Mouse (Mus musculus) 3T3-L1 (cell line): ENCODE data around the gene Kpna6.
"Not testable (repeated sequence)": the region's sequence is repeated elsewhere in the genome, so short reads cannot be mapped to it uniquely, and the experiment has no call there.

Source experiments
- DNase-seq: peaks from one replicate; pipeline ENCODE4 v3.0.0-alpha.2; 2015; ENCODE audit warnings: low read depth, low spot score

Kpna6 gene

GRCm38 (mm10) chr4:129672083-129672877, at the start of gene Kpna6:
Gene Kpna6 (minus strand): TSS chr4:129672767.
- peak; percentile 90 for DNase-seq

GRCm38 (mm10) chr4:129716310-129716709, 43.7 kb upstream of the Kpna6 start:
- DNase-seq = no peak

DNA sequence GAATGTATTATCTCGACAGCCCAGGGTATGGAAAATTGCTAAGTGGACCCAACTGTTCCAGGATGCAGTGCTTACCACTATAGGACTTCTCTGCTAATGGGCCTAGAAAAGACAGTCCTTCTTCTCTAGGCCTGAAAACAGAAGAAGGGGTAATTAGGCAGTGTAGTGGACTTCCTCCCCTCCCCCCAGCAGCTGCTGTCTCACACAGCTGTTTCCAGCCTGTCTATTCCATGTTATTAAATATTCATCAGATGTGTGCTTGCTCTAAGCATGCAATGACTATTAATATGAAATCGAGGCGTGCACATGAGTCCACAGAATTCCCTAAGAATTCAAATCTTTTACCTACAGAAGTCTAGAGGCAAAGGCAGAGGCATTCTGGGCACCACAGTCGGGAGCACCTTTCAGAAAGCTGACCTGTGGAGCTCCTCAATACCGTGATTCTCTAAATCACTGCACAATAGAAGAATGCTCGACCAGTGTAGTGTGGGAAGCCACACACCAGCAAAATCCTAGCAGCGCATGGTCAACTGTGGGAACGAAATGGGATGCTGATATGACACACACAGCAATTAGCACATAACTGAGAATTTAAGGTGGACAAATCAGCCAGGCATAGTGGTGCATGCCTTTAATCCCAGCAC, 37.0 kb upstream of the Kpna6 start:
- no peak for DNase-seq

DNA sequence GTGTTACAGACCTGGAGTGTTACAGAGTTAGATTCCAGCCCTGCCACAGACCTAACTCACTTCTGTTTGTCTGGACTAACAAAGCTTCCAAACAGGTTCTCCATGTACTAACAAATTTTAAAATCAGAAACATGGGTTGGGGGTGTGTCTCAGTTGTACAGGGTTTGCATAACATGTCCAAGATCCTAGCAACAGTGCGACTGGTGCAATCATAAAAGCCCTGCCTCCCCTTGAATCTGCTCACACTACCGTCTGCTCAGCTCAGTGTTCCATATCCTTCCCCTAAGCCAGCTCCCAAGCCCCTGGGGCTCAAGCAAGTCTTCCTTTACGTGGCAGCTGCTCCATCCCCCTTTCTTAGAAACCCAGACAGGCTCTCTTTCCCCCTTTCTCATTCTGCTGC, 34.2 kb upstream of the Kpna6 start:
- no peak for DNase-seq

GRCm38 (mm10) chr4:129702454-129702853, 29.9 kb upstream of the Kpna6 start:
- peak; percentile 71 for DNase-seq

GRCm38 (mm10) chr4:129701503-129702377, 29.2 kb upstream of the Kpna6 start:
- DNase-seq = peak; percentile 92

GRCm38 (mm10) chr4:129700661-129701060, 28.1 kb upstream of the Kpna6 start:
- DNase-seq = not testable (repeated sequence)

- DNase-seq = no peak
Measured at GRCm38 (mm10) chr4:129700216-129700615, 27.6 kb upstream of the Kpna6 start.

GRCm38 (mm10) chr4:129697191-129697590, 24.6 kb upstream of the Kpna6 start:
- DNase-seq = no peak

DNA sequence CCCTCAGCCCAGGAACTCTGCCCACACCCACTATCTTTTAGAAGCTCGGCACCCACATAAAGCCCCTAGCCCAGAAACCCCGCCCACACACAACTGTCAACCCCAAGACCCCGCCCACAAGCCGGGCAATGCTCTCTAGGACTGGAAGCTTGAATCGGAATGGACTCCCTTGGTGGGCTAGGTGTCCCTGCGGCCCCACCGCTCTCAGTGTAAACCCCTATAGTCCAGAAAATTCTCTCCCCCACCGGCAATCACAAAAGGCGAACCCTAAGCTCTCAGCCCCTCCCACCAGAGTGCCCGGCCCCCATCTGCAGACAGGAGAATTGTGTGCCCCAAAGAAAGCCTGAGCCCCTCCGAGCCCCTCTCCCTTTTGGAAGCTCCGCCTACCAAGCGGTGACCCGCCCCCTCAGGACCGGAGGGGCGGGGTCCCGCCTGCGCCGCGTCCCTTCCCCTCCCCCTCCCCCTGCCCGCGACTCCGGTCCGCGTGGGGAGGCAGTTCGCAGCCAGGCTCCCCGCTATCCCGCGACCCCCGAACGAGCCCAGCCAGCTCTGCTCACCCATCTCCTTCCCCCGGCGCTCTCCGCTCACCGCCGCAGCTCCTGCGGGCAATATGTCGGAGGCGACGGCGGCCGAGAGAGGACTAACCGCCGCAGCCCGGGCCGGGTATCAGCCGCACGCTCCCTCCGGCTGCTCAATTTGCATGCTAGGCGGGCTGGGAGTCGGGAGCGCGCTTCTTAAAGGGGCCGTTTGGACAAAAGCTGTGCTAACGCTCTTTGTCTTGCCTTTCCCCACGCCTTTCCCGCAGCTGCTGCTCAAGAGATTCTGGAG, 23.8 kb upstream of the Kpna6 start, which contains the start of gene Tmem39b:
Tmem39b (minus strand) TSS at position 681 of the 828 bp plus-strand sequence.
- DNase-seq = peak; percentile 84

DNA sequence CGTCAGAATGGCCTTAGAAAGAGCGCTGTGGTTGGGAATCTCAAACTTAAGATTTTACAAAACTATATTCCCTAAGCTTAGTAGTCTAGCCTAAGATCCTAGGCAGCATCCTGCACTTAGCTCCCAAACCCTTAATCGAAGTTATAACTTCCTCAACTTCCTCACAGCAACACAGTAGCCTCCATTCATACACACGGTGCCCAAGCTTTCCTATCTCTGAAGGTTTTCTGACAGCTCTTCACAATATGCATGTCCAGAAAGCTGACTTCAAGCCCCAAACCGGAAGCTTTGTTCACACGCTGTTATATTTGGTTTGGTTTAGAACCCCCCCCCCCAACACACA, 23.2 kb upstream of the Kpna6 start:
- DNase-seq = no peak

DNA sequence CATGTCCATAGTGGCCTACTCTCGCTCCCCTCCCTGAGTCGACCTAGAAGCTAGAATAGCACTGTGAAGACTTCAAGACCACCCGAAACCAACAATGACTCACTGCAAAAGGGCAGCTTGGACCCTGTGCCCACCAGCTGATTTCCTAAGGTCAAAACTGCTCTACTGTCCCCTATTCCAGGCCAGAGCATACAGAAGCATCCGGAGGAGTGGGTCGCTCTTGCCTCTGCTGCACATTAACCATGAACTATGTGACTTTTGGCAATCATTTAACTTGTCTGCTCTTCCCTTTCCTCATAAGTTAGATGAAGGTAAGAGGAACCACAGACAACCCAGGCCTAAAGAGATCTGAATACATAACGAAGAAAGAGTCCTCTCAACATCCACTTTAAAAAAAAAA, 12.0 kb upstream of the Kpna6 start:
- DNase-seq = no peak

DNA sequence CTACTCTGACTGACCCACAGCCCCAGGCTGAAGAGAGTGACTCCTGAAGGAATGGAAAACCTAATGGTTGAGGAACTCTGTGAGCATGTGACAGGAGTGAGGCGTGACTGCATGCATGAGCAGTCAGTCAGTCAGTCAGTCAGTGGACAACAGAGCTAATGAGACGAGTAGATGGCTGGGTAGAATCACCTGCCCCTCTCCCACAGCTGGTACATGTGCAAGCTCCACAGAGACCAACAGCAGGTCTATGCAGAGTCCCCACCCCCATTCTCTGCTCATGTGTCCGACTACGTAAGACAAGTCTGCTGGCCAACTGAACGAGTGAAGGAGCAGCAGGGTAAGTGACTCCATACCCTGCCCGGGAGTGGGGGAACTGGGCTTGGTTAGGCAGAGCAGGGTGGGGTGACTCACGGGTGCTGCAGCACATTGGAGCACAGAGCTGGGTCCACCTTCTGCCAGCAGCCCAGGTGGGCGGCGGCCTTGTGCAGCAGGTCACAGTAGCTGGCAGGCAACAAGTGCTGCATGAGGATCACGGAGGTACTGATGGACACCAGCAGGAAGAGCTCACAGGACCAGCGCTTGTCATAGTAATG, 11.4 kb upstream of the Kpna6 start:
- no peak for DNase-seq

DNA sequence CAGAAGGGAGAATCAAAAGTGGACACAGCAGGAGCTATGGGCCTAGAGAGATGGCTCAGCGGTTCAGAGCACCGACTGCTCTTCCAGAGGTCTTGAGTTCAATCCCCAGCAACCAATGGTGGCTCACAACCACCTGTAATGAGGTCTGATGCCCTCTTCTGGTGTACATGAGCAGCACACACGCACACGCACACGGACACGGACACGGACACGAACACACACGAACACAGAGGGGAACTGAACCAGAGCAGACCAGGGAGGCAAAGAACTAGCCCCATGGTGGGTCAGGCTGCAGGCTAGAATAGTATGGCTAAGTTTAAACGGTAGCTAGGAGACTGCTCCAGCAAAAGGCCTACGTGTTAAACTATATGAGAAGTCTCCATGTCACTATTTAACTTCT, 9.3 kb upstream of the Kpna6 start:
- no peak for DNase-seq

DNA sequence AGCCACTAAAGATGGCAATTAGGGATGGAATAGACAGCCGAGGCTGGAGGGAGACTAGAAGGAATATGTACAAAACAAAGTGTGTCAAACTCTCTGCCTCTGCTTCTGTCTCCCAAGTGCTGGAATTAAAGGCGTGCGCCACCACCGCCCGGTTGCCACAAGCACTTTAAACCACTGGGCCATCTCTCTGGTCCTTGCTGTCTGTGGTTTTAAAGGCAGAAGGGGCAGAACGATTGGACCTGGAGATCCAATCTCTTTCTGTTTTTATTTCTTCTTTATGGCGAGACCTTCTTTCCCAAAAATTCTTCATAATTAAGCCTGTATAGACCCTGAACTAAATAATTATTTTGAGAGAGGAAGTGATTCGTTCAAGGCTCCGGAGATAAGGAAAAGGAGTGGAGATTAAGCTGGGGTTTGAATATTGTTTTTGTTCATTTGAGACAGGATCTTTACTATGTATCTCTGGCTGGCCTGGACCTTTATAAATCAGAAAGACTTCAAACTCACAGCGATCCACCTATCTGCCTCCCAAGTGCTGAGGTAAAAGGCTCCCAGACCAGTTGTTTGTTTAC, 397 bp upstream of the Kpna6 start:
- DNase-seq = peak; percentile 10

DNA sequence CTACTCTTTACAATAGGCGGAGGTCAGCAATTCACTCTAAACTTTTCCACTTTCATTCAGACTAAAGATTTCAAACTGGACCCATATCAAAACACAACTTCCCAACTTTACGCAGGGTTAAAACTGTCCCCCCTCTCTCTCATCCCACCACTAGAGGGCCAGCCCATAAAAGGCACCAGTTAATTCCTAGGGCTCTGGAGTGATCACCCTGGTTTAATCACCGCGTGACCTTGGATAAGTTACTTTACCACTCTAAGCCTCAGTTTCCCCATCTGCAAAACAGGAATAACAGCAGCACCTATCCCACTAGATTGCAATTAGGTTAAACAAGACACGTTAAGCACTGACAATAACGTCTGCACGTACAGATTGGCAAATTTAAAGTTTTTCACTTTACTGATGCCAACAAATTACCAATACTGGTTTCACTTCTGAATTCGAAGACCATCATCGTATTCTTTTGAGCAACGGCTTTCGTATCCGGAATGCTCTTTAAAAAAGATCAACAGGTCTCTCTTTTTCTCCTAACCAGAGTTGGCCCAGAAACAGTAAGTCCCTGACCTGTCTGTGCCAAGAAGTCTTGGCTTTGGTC, 980 bp downstream of the Kpna6 start:
- peak; percentile 81 for DNase-seq

DNA sequence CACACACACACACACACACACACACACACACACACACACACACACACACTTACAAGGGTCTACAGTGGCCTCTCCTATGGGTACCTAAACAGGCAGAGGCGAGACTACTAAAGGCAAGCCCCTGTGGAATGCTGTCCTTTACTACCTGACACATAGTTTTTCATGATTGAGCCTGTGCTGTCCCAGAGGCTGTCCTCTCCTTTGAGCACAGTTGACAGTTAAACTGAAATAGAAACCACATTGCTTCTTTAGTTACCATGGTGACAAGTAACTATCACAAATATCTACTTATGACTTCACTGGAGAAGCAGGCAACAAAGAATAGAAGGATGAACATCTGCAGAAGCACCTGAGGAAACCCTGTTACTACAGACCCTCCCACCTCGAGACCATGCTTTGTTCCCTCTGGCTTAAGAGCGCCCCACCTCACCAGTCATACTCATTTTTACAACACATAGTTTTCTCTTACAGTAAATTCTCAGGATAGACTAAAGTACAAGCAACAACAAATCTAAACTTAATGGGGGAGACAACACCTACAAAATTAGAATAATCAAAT, 10.2 kb downstream of the Kpna6 start:
- DNase-seq = no peak

GRCm38 (mm10) chr4:129661584-129661983, 11.0 kb downstream of the Kpna6 start:
- DNase-seq = no peak

DNA sequence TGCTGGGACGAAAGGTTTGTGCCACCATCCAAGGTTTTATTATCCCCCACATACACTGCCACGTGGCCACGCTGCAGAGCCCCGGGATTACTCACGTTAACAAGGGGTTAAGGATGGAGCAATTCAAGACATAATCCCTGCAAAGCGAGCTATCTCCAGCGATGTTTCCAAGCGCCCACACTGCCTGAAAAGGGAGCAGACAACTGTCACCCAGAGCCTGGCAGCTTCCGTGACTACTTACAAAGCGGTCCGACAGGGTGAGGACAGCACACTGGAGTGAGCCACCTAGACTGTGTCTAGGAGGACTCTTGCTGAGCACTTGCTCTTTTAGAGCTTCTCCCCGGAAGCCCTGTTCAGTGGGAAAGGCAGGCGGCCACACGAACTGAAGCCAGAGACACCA, 17.8 kb downstream of the Kpna6 start:
- no peak for DNase-seq

GRCm38 (mm10) chr4:129650359-129650758, 22.2 kb downstream of the Kpna6 start:
- no peak for DNase-seq
